Mouse (Mus musculus) stomach, embryonic 16.5 days (tissue): ENCODE measurements at regions not wholly inside any gene's neighbourhood (a gene's known extent, or its start where the extent isn't known, plus 50 kb on each side); places are given as distances from the start of the nearest gene placed in this dataset.

Experiments
- ATAC-seq: fragments of 200-750 bp; cut with Nextera tagmentation; 2 replicates; pipeline ENCODE4 v1.8.0; 2017; ENCODE audit warnings: moderate number of reproducible peaks, moderate TSS enrichment; ENCODE audit not compliant: insufficient read depth, low FRiP score
- H3K27ac ChIP-seq: fragments of 300-500 bp; sonication (generic); 2 replicates; pipeline ENCODE4 v1.5.1; 2014; ENCODE audit warnings: low read length
- H3K27me3 ChIP-seq: fragments of 300-500 bp; sonication (generic); 2 replicates; pipeline ENCODE4 v1.6.1; 2014; ENCODE audit warnings: low read length, control low read depth, mixed read lengths; ENCODE audit not compliant: control insufficient read depth, insufficient read depth
- H3K36me3 ChIP-seq: fragments of 300-500 bp; sonication (generic); 2 replicates; pipeline ENCODE4 v1.6.1; 2014; ENCODE audit warnings: low read length; ENCODE audit not compliant: control insufficient read depth, insufficient read depth
- H3K4me1 ChIP-seq: fragments of 300-500 bp; sonication (generic); 2 replicates; pipeline ENCODE4 v1.6.1; 2014; ENCODE audit warnings: low read length, control low read depth, mixed read lengths; ENCODE audit not compliant: control insufficient read depth, insufficient read depth
- H3K4me2 ChIP-seq: fragments of 300-500 bp; sonication (generic); 2 replicates; pipeline ENCODE4 v1.6.1; 2014; ENCODE audit warnings: low read depth, low read length, mixed read lengths
- H3K4me3 ChIP-seq: fragments of 300-500 bp; sonication (generic); replicated peaks from 2 replicates; pipeline ENCODE4 v1.5.1; 2014; ENCODE audit warnings: mild to moderate bottlenecking, low read length
- H3K9ac ChIP-seq: fragments of 300-500 bp; sonication (generic); 2 replicates; pipeline ENCODE4 v1.6.1; 2014; ENCODE audit warnings: low read length
- H3K9me3 ChIP-seq: fragments of 300-500 bp; sonication (generic); replicated peaks from 2 replicates; pipeline ENCODE4 v1.6.1; 2016; ENCODE audit warnings: low read length, control low read depth; ENCODE audit not compliant: control insufficient read depth
- WGBS: fragments of 180-500 bp; shearing (Covaris S2); extraction: QIAGEN DNeasy Blood & Tissue Kit; methylation state at CpG from one replicate; pipeline ENCODE4 v1.1.7; 2014; 5-methylcytosine and 5-hydroxymethylcytosine counted together

- Histone ChIP-seq H3K27me3 (no peaks in the 10 kb centered on the region), H3K36me3 (no peaks in the 10 kb centered on the region), H3K4me1 (no peaks in the 10 kb centered on the region; the same call in 1 of the 2 replicates), H3K27ac (no peak overlapping the region; the same call in 1 of the 2 replicates), H3K9ac (no peak overlapping the region), H3K4me2 (no peak overlapping the region), H3K9me3 (no peaks in the 10 kb centered on the region), H3K4me3 (no peak overlapping the region)
- peak; percentile 47; the same call in 1 of the 2 replicates for ATAC-seq
- WGBS = 28% methylated on average over 5 of the region's 5 CpGs
Observed at GRCm38 (mm10) chr2:106580663-106581062, 112.4 kb upstream of the Mpped2 start.

DNA sequence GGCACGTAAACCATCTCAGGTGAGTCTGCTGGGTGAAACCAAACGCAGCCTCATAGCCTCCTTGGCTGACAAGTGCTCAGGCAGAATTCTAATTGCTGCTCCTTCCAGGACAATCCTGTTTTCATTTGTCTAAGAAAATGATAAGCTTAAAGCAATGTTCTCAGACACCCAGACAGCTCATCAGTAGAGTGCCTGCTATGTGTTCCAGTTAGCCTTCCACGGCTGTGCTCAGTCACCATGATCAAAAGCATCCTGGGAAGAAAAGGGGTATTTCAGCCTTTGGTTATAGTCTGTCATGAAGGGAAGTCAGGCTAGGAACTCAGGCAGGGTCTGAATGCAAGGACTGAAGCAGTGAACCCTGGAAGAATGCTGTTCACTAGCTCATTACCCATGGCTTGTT is 71.8 kb upstream of the Mpped2 start:
- no peak overlapping the region for H3K4me3 ChIP-seq
- H3K36me3 ChIP-seq = no peaks in the 10 kb centered on the region
- no peak overlapping the region for H3K4me2 ChIP-seq
- ATAC-seq = no peak
- H3K9ac ChIP-seq = no peak overlapping the region
- no peaks in the 10 kb centered on the region for H3K9me3 ChIP-seq
- H3K27ac ChIP-seq = no peak overlapping the region
- WGBS = 87% methylated on average over 3 of the region's 3 CpGs
- no peaks in the 10 kb centered on the region for H3K4me1 ChIP-seq
- no peaks in the 10 kb centered on the region for H3K27me3 ChIP-seq

DNA sequence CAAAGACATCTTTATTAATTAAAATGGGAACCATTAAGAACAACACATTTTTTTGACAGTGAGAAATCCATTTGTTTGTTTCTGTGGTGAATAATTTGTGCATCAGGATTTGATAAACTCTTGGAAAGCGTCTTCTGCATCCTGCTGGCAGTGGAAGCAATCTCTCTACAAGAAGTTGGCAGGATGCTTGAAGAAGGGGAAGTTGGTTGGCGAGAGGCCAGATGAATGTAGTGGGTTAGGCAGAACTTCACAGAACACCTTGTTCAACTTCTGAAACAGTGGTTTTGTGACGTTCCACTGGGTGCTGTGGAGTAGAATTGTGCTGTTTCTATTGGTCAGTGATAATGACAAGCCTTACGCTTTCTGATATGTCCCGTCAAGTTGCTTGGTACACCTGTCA is 70.7 kb upstream of the Mpped2 start:
- no peak overlapping the region for H3K4me3 ChIP-seq
- no peaks in the 10 kb centered on the region for H3K36me3 ChIP-seq
- H3K27me3 ChIP-seq = no peaks in the 10 kb centered on the region
- no peak overlapping the region for H3K27ac ChIP-seq
- no peak overlapping the region for H3K4me2 ChIP-seq
- no peaks in the 10 kb centered on the region for H3K9me3 ChIP-seq
- H3K9ac ChIP-seq = no peak overlapping the region
- ATAC-seq = no peak
- H3K4me1 ChIP-seq = no peaks in the 10 kb centered on the region
- 81% methylated on average over 5 of the region's 5 CpGs for WGBS

DNA sequence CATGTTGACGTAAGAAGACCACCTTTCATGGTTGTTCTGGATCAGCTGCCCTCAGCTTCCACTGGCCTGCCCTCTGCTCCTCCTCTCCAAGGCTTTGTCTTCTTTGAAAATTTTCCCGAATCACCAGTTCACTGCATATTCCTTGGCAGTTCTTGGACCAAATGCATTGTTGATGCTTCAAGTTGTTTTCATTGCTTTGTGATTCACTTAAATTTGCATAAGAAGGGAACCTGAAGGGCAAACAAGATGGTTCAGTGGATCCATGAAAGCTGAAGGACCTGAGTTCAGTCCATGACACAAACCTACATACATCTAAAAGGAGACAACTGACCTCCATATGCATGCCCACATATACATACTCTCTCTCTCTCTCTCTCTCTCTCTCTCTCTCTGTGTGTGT is 69.4 kb upstream of the Mpped2 start:
- Histone ChIP-seq H3K4me3 (no peak overlapping the region), H3K27ac (no peak overlapping the region), H3K4me2 (no peak overlapping the region), H3K9me3 (no peaks in the 10 kb centered on the region), H3K4me1 (no peaks in the 10 kb centered on the region), H3K27me3 (no peaks in the 10 kb centered on the region), H3K36me3 (no peaks in the 10 kb centered on the region), H3K9ac (no peak overlapping the region)
- ATAC-seq = no peak
- 87% methylated on average over 2 of the region's 2 CpGs for WGBS

GRCm38 (mm10) chr2:106631986-106632385 is 61.1 kb upstream of the Mpped2 start:
- no peak overlapping the region for H3K9ac ChIP-seq
- no peaks in the 10 kb centered on the region for H3K4me1 ChIP-seq
- H3K4me2 ChIP-seq = no peak overlapping the region
- no peak overlapping the region for H3K27ac ChIP-seq
- no peaks in the 10 kb centered on the region for H3K9me3 ChIP-seq
- no peak for ATAC-seq
- no peak overlapping the region for H3K4me3 ChIP-seq
- no peaks in the 10 kb centered on the region for H3K27me3 ChIP-seq
- H3K36me3 ChIP-seq = no peaks in the 10 kb centered on the region
- WGBS = 85% methylated on average over 8 of the region's 8 CpGs
